Mouse (Mus musculus) neural tube, embryonic 12.5 days (tissue): ENCODE results near the gene Sgk1. TPM values are rescaled to one million over a fixed set of nuclear protein-coding genes. Genes with fewer than 3 reads are reported as not detected.
A peak's percentile ranks its signal among the peaks of the same experiment; 100 is the strongest.

Experiments used
- ATAC-seq: fragments of 200-750 bp; cut with Nextera tagmentation; 2 replicates; pipeline ENCODE4 v1.8.0; 2017; ENCODE audit warnings: low read depth, mild to moderate bottlenecking, moderate TSS enrichment, moderate library complexity; ENCODE audit not compliant: low FRiP score
- H3K27ac ChIP-seq: fragments of 300-500 bp; sonication (generic); 2 replicates; pipeline ENCODE4 v1.5.1; 2016
- H3K27me3 ChIP-seq: fragments of 300-500 bp; sonication (generic); replicated peaks from 2 replicates; pipeline ENCODE4 v1.6.1; 2016; ENCODE audit warnings: mild to moderate bottlenecking
- H3K36me3 ChIP-seq: fragments of 300-500 bp; sonication (generic); 2 replicates; pipeline ENCODE4 v1.6.1; 2016; ENCODE audit warnings: mild to moderate bottlenecking
- H3K4me1 ChIP-seq: fragments of 300-500 bp; sonication (generic); 2 replicates; pipeline ENCODE4 v1.6.1; 2016
- H3K4me2 ChIP-seq: fragments of 300-500 bp; sonication (generic); replicated peaks from 2 replicates; pipeline ENCODE4 v1.6.1; 2016; ENCODE audit warnings: mild to moderate bottlenecking
- H3K4me3 ChIP-seq: fragments of 300-500 bp; sonication (generic); 2 replicates; pipeline ENCODE4 v1.5.1; 2016
- H3K9ac ChIP-seq: fragments of 300-500 bp; sonication (generic); 2 replicates; pipeline ENCODE4 v1.6.1; 2016; ENCODE audit warnings: mild to moderate bottlenecking
- H3K9me3 ChIP-seq: fragments of 300-500 bp; sonication (generic); 2 replicates; pipeline ENCODE4 v1.6.1; 2016; ENCODE audit warnings: mild to moderate bottlenecking
- WGBS: fragments of 180-500 bp; shearing (Covaris S2); methylation state at CpG from one replicate; pipeline ENCODE4 v1.1.7; 2016; 5-methylcytosine and 5-hydroxymethylcytosine counted together
- polyA plus RNA-seq: library from polyadenylated mRNA; unstranded; fragments of >200 nt; fragmentation: Nextera tagmentation; extraction: Ambion mirVana; gene quantifications from 2 replicates; pipeline ENCODE4 v1.2.1, GENCODE M21; 2016

Sgk1 gene
- polyA plus RNA-seq, 1 experiment from 2014 or later: 24.6 TPM

- ATAC-seq: no peak
- Histone ChIP-seq H3K27me3 (no peaks in the 10 kb centered on the region), H3K27ac (no peak overlapping the region), H3K9ac (no peak overlapping the region), H3K36me3 (no peaks in the 10 kb centered on the region), H3K4me2 (no peak overlapping the region), H3K4me3 (no peak overlapping the region), H3K4me1 (no peaks in the 10 kb centered on the region), H3K9me3 (no peaks in the 10 kb centered on the region)
- 78% methylated on average over 16 of the region's 16 CpGs for WGBS
Observed at GRCm38 (mm10) chr10:21847931-21848670, 33.9 kb upstream of the Sgk1 start.

GRCm38 (mm10) chr10:21849251-21849650 lies 32.7 kb upstream of the Sgk1 start:
- Histone ChIP-seq H3K4me2 (no peak overlapping the region), H3K4me3 (no peak overlapping the region), H3K9me3 (no peaks in the 10 kb centered on the region), H3K27me3 (no peaks in the 10 kb centered on the region), H3K27ac (no peak overlapping the region), H3K36me3 (no peaks in the 10 kb centered on the region), H3K9ac (no peak overlapping the region), H3K4me1 (no peaks in the 10 kb centered on the region)
- WGBS: 82% methylated on average over 8 of the region's 8 CpGs
- ATAC-seq: no peak

- no peak overlapping the region for H3K4me3 ChIP-seq
- no peaks in the 10 kb centered on the region for H3K36me3 ChIP-seq
- no peaks in the 10 kb centered on the region for H3K27me3 ChIP-seq
- no peak overlapping the region for H3K27ac ChIP-seq
- no peak for ATAC-seq
- no peak overlapping the region for H3K9ac ChIP-seq
- WGBS: 94% methylated on average over 3 of the region's 3 CpGs
- no peak overlapping the region for H3K4me2 ChIP-seq
- H3K9me3 ChIP-seq: no peaks in the 10 kb centered on the region
- no peaks in the 10 kb centered on the region for H3K4me1 ChIP-seq
Observed at GRCm38 (mm10) chr10:21850330-21850729, 31.7 kb upstream of the Sgk1 start.

GRCm38 (mm10) chr10:21853122-21853521 lies 28.9 kb upstream of the Sgk1 start:
- Histone ChIP-seq H3K4me1 (no peaks in the 10 kb centered on the region), H3K27me3 (no peaks in the 10 kb centered on the region), H3K9ac (no peak overlapping the region), H3K36me3 (no peaks in the 10 kb centered on the region), H3K27ac (no peak overlapping the region), H3K4me2 (no peak overlapping the region), H3K4me3 (no peak overlapping the region), H3K9me3 (no peaks in the 10 kb centered on the region)
- 96% methylated on average over 6 of the region's 6 CpGs for WGBS
- no peak for ATAC-seq

GRCm38 (mm10) chr10:21853566-21854328 lies 28.2 kb upstream of the Sgk1 start:
- Histone ChIP-seq H3K4me3 (no peak overlapping the region), H3K4me2 (no peak overlapping the region), H3K4me1 (no peaks in the 10 kb centered on the region), H3K27ac (no peak overlapping the region), H3K9ac (no peak overlapping the region), H3K36me3 (no peaks in the 10 kb centered on the region), H3K27me3 (no peaks in the 10 kb centered on the region), H3K9me3 (no peaks in the 10 kb centered on the region)
- ATAC-seq: no peak
- WGBS: 92% methylated on average over 14 of the region's 14 CpGs

- Histone ChIP-seq H3K4me3 (no peak overlapping the region), H3K9me3 (no peaks in the 10 kb centered on the region), H3K9ac (no peak overlapping the region), H3K27me3 (no peaks in the 10 kb centered on the region), H3K4me2 (no peak overlapping the region), H3K27ac (no peak overlapping the region), H3K36me3 (no peaks in the 10 kb centered on the region), H3K4me1 (no peaks in the 10 kb centered on the region)
- whole genome bisulfite sequencing: 89% methylated on average over 7 of the region's 7 CpGs
- ATAC-seq: no peak
Observed at GRCm38 (mm10) chr10:21855338-21855737, 26.6 kb upstream of the Sgk1 start.

- 69% methylated on average over 10 of the region's 10 CpGs for WGBS
- Histone ChIP-seq H3K9me3 (no peaks in the 10 kb centered on the region), H3K9ac (no peak overlapping the region), H3K4me1 (no peaks in the 10 kb centered on the region), H3K27me3 (no peaks in the 10 kb centered on the region), H3K4me2 (no peak overlapping the region), H3K27ac (no peak overlapping the region), H3K36me3 (no peaks in the 10 kb centered on the region), H3K4me3 (no peak overlapping the region)
- ATAC-seq: no peak
Observed at GRCm38 (mm10) chr10:21857676-21858075, 24.3 kb upstream of the Sgk1 start.

- H3K27ac ChIP-seq: no peak overlapping the region
- no peak overlapping the region for H3K4me3 ChIP-seq
- no peaks in the 10 kb centered on the region for H3K9me3 ChIP-seq
- 79% methylated on average over 7 of the region's 7 CpGs for WGBS
- H3K36me3 ChIP-seq: no peaks in the 10 kb centered on the region
- ATAC-seq: no peak
- no peaks in the 10 kb centered on the region for H3K4me1 ChIP-seq
- no peak overlapping the region for H3K9ac ChIP-seq
- H3K27me3 ChIP-seq: no peaks in the 10 kb centered on the region
- no peak overlapping the region for H3K4me2 ChIP-seq
Observed at GRCm38 (mm10) chr10:21858437-21858974, 23.5 kb upstream of the Sgk1 start.

GRCm38 (mm10) chr10:21866504-21866903 lies 15.5 kb upstream of the Sgk1 start:
- no peaks in the 10 kb centered on the region for H3K4me1 ChIP-seq
- H3K4me3 ChIP-seq: no peak overlapping the region
- 40% methylated on average over 4 of the region's 4 CpGs for WGBS
- no peak overlapping the region for H3K27ac ChIP-seq
- no peaks in the 10 kb centered on the region for H3K36me3 ChIP-seq
- H3K9ac ChIP-seq: no peak overlapping the region
- no peaks in the 10 kb centered on the region for H3K9me3 ChIP-seq
- no peak for ATAC-seq
- no peaks in the 10 kb centered on the region for H3K27me3 ChIP-seq
- no peak overlapping the region for H3K4me2 ChIP-seq

GRCm38 (mm10) chr10:21868221-21868620 lies 13.8 kb upstream of the Sgk1 start:
- Histone ChIP-seq H3K36me3 (no peaks in the 10 kb centered on the region), H3K4me3 (no peak overlapping the region), H3K4me2 (no peak overlapping the region), H3K4me1 (no peaks in the 10 kb centered on the region), H3K27ac (no peak overlapping the region), H3K27me3 (no peaks in the 10 kb centered on the region), H3K9ac (no peak overlapping the region), H3K9me3 (no peaks in the 10 kb centered on the region)
- no peak for ATAC-seq
- 89% methylated on average over 2 of the region's 2 CpGs for WGBS

- H3K9ac ChIP-seq: no peak overlapping the region
- no peaks in the 10 kb centered on the region for H3K9me3 ChIP-seq
- WGBS: 87% methylated on average over 4 of the region's 4 CpGs
- H3K27ac ChIP-seq: no peak overlapping the region
- H3K4me2 ChIP-seq: no peak overlapping the region
- H3K4me1 ChIP-seq: no peaks in the 10 kb centered on the region
- ATAC-seq: no peak
- no peak overlapping the region for H3K4me3 ChIP-seq
- no peaks in the 10 kb centered on the region for H3K36me3 ChIP-seq
- no peaks in the 10 kb centered on the region for H3K27me3 ChIP-seq
Observed at GRCm38 (mm10) chr10:21868623-21869022, 13.4 kb upstream of the Sgk1 start.

GRCm38 (mm10) chr10:21881837-21882183 lies 174 bp upstream of the Sgk1 start:
- Histone ChIP-seq H3K4me2 (peak overlapping the region; percentile 74), H3K4me3 (peak overlapping the region; percentile 44), H3K36me3 (no peaks in the 10 kb centered on the region), H3K9me3 (no peaks in the 10 kb centered on the region), H3K27me3 (no peaks in the 10 kb centered on the region), H3K27ac (peak overlapping the region; percentile 75), H3K9ac (peak overlapping the region; percentile 56), H3K4me1 (peaks cover 16% of the 10 kb centered on the region)
- WGBS: 34% methylated on average over 4 of the region's 4 CpGs
- ATAC-seq: no peak
